Mouse (Mus musculus) heart, postnatal 0 days (tissue): ENCODE data around the gene Mindy4.

Source experiments
- CTCF ChIP-seq: IDR thresholded peaks from 2 replicates; pipeline ENCODE4 v1.5.1; 2016; ENCODE audit warnings: antibody characterized with exemption, control low read depth, low read depth
- EP300 ChIP-seq: IDR thresholded peaks from 2 replicates; pipeline ENCODE4 v1.6.1; 2016; ENCODE audit warnings: antibody characterized with exemption, low read depth

DNA sequence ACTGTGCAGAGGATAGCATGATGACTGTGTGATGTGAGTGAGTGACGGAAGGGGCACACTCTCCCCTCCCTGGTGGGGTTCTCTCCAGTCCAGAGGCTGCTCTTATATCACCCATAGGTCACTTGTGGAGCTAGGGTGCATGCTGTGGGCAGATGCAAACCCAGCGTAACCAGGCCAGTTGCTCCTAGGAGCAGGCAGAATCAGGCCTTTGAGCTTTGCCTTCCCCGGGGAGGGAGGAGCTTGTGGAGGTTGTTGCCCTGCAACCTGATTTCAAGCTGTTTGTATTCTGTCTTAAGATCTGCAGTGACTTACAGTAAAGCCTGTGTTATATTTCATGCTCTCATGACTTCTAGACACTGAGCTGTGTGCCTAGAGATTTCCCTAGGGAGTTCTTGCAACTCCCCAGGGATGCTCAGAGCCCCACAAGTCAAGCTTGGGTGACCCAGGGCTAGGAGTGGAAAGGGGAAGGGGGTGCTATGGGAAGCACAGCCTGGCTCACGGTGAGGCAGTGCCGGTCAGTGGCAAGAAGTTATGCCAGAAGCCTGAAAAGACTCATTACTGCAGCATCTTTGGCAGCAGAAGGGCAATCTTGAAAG is 84.9 kb downstream of the Mindy4 start:
- TF ChIP-seq CTCF (no peak), EP300 (no peak)
